Mouse (Mus musculus): ENCODE data around the gene Map2.

Gene Map2

DNA sequence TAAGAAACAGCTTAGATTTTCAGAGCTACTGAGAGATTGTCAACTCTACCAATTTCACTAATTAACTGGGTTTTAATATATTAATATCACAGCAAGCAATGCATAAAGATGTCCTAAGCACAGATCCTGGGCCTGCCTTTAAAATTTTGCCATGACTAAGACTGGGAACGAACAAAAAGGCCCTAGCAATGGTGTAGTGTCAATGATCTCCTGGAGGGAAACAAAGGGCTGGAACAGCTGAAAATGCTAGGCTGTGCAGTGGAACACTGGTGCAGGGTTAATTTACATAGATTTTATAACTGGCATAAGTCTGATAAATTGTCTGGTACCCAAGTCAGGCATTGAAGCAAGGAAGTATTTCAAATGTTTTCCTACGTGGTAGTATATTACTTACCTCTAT, 220.8 kb downstream of the Map2 start:
- no peak for DNase-seq

DNA sequence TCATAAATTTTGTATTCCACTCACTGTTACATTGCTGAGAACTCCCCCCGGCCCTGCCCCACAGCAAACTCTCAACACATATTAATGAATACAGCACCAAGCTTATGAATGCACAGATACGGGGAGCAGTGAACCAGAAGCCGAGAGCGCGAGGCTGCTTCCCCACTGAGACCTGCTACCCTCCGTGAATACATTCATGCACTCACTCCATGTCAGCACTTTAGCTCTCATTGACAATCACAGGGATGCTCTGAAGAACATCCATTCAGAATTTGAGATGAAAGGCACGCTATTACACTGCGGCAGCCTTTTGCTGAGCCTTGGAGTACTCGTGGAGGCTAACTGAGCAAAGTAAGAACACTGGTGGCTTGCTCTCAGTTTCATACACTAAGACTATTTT, 226.8 kb downstream of the Map2 start:
- DNase-seq: no peak

DNA sequence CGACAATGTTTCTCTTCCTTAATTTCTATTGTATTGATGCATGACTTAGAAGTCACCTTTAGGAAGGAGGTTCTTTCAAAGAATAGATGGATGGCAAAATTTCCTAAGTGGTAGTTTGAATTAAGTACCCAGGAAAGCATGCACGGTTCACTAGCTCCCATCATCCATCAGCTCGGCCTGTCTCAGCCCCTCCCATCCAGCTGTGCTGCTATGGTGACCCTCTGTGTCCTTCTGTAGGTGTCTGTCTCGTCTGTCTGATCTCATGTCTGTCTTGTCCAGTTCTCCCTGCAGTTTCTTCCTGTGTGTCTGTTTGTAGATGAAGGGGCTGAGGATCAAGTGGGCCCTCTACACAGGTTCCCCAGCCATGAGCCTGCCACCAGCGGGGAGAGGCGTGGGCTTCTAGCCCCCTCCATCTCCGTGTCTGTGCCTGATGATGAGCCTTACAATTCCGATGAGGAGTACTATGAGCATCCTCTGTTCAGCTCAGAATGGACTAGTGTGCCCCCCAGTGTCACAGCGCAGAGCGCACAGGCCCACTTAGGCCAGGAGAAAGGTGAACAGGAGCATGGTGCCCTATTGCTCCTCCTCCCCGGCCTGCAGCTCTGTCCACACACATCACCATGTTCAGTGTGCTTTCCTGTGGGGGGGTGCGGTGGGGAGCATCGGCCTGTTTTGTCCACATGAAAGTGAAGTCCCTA, 232.3 kb downstream of the Map2 start:
- DNase-seq: no peak

DNA sequence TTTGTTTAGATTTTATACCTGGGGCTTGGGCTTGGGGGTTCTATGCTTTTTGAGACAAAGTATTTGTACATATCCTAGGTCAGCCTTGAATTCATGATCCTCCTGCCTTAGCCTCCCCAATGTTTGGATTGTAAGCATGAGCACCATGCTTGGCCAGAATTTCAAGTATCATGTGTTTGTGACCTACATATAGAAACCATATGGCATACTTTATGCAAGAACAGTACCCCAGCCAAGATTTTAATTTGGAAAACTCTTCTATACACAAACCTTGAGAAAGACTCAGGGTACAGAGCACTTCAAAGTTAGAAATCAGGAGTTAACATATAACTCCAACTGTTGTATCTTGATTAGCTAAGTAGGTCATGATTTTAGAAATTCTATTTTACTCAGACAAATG, 243.3 kb downstream of the Map2 start:
- no peak for DNase-seq

DNA sequence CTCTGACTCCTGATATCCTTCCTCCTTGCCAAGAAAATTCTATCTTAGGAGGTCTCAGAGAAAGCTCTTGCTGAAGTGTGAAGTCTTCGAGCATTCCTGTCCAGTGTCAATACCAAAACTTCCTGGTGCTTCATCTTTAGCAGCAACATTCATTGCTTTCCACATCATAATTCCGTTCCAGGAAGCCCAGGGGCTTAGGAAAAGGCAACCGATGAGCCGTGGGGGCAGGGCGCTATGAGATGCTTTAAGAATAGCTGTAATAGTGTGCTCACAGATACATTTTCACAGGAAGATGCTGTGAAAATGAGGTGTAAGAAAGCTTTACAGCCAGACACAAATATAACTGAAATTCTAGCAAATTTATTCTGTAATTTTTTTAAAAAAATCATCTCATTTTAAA, 251.0 kb downstream of the Map2 start:
- DNase-seq: no peak

DNA sequence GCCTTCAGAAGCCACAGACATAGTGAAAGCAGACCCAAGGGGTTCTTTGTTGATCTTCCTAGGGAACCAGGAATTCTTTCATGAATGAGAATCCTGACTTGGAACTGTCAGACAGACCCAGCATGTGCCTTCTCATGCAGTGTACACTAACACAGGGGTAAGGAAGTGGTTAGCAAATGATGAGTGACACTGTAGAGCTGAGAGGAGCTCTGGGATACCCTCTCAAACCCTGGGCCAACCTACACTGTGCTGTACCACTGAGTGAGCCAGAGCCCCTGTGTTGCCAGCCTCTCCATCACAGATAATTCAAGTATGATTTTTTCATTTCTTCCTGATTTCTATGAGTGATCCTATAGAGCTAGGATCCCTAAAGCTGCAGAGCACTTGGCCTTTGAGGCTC, 255.9 kb downstream of the Map2 start:
- no peak for DNase-seq

DNA sequence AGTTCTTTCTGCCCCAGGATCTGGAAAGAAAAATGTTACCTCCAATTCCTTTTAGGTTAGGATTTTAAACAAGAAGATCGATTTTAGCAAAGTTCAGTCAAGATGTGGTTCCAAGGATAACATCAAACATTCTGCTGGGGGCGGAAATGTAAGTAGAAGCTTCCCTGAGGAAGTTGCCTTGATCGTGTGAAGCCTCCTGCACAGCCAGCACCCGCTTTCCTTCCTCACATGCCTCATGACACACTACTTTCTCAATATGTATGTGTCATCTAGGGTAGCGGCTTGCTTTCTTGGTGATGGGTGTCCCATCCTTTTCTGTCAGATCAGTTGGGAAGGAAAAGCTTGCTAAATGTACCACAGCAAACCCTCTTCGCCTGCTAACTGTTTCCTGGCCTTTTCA, 256.4 kb downstream of the Map2 start:
- no peak for DNase-seq

DNA sequence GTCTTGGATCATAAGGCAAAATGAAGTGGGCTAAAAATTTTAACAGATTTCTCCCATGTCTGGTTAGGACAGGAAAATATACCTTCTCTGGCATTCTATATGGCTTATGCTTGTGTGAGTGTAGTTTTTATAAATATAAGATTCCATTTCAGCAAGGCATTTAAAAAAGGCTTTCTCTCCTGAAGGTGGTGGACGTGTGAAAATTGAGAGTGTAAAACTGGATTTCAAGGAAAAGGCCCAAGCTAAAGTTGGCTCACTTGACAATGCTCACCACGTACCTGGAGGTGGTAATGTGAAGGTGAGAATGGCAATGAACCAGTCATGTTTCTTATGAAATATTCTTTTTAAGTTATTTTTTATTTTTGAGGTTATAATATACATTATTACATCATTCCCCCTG, 263.0 kb downstream of the Map2 start:
- DNase-seq: no peak

DNA sequence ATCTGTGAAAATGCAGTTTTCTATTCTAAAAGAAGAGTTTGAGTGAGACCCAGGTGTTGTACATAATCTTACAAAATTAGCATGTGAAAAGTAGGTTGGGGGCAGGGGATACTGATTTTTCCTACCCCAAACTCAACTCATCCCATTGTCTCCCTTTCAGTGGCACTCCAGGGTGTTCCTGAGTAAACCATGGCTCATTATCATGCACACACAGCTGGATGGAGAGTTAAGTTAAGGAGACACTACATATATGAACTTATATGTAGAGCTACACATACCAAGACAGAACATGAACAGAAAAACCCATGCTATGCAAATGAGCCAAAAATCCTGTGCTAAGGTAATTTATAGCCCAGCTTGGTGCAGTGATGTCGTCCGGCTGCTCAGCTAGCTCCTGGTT, 267.8 kb downstream of the Map2 start:
- DNase-seq: no peak

DNA sequence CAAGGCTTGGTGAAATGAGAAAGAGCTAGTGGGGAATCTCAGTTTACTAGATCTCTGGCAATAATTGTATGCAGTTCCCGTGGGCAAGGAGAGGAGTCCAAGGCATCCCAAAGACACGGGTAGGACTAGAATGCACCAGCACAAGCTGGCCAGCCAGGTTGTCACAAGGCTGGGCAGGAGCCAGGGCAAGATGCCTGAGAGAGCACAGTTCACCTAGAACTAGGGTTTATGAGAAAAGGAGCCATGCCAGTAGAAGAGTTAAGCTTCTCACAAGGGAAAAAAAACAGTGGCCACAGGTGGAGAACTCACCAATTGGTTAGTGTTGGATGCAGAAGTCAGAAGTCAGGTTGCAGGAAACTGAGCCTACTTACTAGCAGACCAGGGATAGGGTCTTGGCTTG, 274.4 kb downstream of the Map2 start:
- DNase-seq: no peak

DNA sequence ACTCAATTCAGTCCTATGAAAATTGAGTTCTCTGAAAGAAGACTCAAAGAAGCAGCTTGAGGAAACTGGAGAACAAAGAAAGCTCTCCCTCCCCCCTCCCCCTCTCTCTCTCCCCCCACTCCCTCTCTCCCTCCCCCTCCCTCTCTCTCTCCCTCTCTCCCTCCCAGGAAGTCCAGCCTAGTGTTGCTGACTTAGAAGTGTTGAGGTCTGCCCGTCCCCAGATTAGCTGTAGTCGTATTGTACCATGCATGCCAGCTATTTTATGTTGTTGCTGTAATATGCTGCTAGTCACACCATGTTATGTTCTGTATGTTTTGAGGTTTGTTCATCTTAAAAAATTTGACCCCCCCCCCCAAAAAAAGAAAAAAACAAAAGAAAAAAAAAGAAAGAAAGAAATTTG, 281.5 kb downstream of the Map2 start:
- DNase-seq: no peak

DNA sequence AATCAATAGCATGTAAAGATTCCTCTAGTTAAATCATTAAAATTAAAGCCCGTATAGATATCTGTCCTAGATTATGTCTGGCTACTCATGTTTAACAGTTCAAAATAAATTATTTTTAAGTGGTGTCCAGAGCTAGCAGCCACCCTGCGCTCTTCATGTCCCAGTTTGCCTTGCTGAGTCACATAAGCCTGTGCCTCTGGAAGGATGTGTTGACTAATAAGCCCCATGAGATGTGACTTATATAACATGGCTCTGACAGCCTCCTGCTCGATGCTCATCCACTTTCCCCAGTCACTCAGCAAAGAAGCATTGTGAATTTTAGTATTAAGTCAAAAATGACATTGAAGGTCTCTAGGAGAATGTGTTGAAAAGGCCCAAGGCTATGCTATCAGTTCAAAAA, 282.7 kb downstream of the Map2 start:
- DNase-seq: no peak

DNA sequence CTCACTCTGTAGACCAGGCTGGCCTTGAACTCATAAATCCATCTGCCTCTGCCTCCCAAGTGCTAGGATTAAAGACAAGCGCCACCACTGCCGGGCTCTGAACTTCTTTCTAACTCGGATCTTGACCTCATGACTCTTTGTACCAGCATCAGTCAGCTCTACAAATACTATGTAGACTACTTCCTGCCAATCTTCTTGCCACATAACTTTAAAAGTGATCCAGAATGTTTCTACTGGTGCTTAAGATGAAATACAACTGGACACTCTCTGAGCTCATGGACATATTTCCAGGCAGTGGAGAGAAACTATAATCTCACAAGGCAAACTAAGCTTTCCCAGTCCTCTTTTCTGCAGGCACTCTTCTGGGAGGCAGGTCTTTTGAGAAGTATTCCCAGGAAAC, 284.3 kb downstream of the Map2 start:
- no peak for DNase-seq

DNA sequence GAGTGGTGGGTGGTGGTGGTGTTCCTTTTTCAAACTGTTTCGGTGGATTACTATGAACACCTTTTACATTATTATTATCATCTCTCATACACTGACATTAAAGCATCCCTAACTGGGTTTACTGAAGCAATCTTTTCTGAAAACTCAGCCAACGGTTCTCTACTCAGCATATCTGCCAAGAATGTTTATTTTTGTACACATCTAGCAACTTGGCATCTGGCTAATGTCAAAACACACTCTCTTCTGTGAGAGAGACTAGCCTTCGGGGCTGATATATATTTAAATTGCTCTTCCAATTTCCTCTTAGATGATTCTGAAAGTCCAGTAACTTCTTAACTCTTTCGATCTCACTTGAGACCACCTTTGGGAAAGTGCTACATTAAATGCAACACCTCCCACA, 285.8 kb downstream of the Map2 start:
- DNase-seq: no peak

DNA sequence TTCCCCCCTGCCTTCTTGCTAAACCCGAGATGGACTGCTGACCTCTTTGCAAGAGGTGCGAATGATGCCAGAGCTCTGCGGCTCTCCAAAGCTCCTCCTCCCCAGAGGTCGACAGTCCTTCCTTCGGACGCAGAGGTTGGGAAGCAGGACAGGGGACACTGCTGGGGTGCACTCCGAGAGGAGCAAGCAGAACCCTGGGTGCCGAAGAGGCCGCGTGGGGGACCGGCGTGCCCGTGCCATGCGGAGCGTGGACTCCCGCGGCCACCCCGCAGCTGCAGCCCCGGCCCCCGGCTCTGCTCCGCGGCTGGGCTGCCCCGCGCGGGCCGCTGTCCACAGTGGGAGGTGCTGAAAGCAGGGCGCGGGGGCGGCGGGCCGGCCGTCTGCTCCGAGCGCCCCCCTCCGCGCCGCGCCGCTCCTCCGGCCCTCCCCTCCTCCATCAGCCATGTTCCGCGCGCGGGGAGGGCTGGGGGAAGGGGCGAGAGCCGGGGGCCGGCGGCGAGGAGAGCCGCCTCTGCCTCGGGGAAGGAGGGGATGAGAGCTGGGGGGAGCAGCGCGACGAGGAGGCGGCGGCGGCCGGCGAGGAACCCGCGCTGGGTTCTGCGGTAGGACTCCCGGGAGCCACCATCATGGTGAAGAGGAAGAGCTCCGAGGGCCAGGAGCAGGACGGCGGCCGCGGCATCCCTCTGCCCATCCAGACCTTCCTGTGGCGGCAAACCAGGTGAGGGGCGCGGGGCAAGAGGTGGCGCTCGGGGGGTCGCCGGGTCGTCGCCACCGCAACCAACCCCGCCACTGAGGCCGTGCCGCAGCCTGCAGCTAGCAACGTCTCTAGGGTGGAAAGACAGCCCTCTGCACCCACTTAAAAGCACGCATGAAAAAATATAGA, 293.0 kb downstream of the Map2 start, which contains the start of gene Unc80:
Unc80 (plus strand) TSS at position 547 of the 883 bp plus-strand sequence.
- peak; percentile 20 for DNase-seq

DNA sequence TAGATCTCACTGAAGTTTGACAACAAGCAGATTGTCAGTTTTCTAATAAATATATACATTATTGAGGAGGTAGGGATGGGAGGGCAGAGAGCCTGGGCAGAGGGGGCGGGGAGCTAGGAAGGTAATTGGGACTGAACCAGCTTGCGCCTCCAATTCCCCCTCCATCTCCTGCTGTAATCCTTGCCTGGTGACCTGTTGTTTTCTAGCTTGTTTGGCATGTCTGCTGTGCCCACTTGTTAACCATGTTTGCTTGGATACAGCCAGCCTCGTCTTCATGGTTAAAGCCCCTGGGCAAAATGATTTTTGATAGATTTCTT, 293.6 kb downstream of the Map2 start:
- DNase-seq: no peak

DNA sequence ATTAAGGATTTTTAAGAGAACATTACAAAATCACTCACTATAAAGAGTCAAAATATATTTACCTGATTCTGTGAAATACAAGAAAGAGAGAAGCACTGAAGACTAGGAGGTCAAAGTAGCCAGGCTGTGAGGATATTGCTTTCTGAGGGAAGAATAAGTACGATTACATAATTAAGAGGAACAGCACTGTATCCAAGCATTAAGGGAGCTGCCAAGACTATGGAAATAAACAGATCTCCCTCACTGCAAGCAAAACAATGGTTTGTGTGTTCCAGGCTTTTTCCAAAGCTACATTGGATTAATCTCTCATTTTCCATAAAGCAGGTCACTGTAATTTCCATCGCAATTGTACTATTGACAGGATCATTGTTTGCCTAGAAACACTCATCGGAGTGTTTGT, 307.7 kb downstream of the Map2 start:
- DNase-seq: no peak
